Mouse (Mus musculus) bone marrow macrophage, adult 2 months (primary cell): ENCODE results near the gene Cpsf2.
"Not testable (repeated sequence)": the region's sequence is repeated elsewhere in the genome, so short reads cannot be mapped to it uniquely, and the experiment has no call there.

Source experiments
- CTCF ChIP-seq: IDR thresholded peaks from 2 replicates; pipeline ENCODE4 v1.5.1; 2012; ENCODE audit warnings: low read depth, mild to moderate bottlenecking, low read length, moderate library complexity
- POLR2A ChIP-seq: IDR thresholded peaks from 2 replicates; pipeline ENCODE4 v1.6.1; 2012; ENCODE audit warnings: mild to moderate bottlenecking, low read depth, low read length, borderline replicate concordance

DNA sequence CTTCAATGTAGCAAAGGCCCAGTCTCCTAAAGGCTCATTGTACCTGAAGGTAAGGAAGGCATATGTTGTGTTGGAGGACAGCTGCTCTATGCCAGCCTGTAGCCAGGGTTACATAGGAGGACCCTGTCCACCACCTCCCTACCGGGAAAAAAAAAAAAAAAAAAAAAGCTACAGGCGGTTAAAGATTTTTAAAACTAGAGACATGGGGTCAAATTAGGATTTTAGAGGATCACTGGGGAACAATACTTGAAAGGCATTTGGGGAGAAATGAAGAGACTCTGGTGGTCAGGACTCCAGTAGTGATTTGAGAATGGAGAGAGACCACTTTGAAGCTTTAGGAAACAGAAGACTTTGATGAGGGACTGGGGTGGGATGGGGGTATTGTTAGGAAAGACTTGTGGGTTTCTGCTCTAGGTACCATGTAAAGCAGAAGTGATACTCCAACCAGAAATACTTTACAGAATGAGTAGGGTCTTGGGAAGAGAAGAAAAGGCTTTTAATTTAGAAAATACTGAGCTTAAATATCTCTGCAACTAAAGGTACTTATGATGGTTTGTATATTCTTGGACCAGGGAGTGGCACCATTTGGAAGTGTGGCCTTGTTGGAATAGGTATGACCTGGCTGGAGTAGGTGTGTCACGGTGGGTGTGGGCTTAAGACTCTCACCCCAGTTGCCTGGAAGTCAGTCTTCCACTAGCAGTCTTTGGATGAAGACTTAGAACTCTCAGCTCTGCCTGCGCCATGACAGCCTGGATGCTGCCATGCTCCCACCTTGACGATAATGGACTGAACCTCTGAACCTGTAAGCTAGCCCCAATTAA, 16.6 kb upstream of the Cpsf2 start:
- not testable (repeated sequence) for TF ChIP-seq CTCF, POLR2A
